In the genomic region with DNA sequence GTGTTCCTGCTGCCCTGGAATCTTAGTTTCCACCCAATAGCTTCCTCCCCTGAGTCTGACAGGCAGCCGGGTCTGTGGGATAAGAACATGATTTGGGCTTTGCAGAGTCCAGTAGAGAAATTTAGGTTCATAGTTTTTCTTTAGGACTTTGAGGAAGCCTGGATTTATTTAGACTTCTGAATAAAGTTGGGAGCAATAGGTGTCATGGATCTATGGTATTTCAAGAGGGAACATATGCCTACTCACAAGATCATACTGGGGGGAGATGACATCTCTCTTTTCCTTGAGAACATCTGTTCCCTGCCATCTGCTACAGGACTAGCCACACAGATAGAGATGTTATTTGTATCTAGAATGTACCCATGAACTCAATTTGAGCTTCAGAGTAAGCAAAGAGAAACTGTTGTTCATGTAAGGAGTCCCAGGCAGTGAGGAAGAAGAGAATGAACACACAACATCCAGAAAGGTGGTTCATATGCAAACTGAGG, we compare ENCODE assay signal across 27 mouse cellular contexts.
DNase-seq lines count a peak whose midpoint lies in the region; ATAC-seq lines count a peak whose summit lies in the region.
"Had no signal": no experiment of that assay in that cellular context is flagged by ENCODE, and none has a peak within 500 bp of the region (broad histone marks: within the 10 kb centered on the region; RNA-seq: fewer than 3 reads in every experiment).

No protein-coding gene starts in this region.

- H3K9ac ChIP-seq in forebrain, embryonic 11.5 days (ENCODE audit: low read length), result no peak overlapping the region
- H3K9ac ChIP-seq: forebrain, postnatal 0 days; heart, embryonic 12.5 days; heart, embryonic 15.5 days; hindbrain, embryonic 14.5 days had no signal

- no peaks in the 10 kb centered on the region for H3K4me1 ChIP-seq in forebrain, embryonic 11.5 days (replicated peaks; ENCODE audit: control insufficient read depth, insufficient read depth, low read length)
- H3K4me1 ChIP-seq: heart, embryonic 12.5 days; heart, embryonic 15.5 days had no signal

- H3K36me3 ChIP-seq in forebrain, embryonic 11.5 days (ENCODE audit: control insufficient read depth, insufficient read depth, low read length), result no peaks in the 10 kb centered on the region
- H3K36me3 ChIP-seq: forebrain, embryonic 10.5 days; heart, embryonic 12.5 days; heart, embryonic 15.5 days had no signal

- H3K27me3 ChIP-seq in forebrain, embryonic 11.5 days (ENCODE audit: control insufficient read depth, insufficient read depth, low read length), result no peaks in the 10 kb centered on the region
- H3K27me3 ChIP-seq: heart, embryonic 12.5 days; heart, embryonic 15.5 days had no signal

- DNase-seq in frontal cortex, postnatal 25 days (ENCODE audit: low spot score in 2 of 2), result no peak
- peak; percentile 16 for DNase-seq in heart, adult 11 months
- DNase-seq in heart, postnatal 10 days, result no peak
- peak; percentile 23 to 26 for DNase-seq in left cerebral cortex, adult 9 months (ENCODE audit: low spot score in 2 of 2)
- DNase-seq in left cerebral cortex, postnatal 36 days (ENCODE audit: low spot score in 2 of 2), result no peak
- DNase-seq in brain, adult 2 months (ENCODE audit: low read depth, low spot score), result peak; percentile 70
- DNase-seq in forebrain, embryonic 11.5 days (ENCODE audit: low spot score), result no peak
- DNase-seq: adrenal gland, adult 8-10 months; adrenal gland, postnatal 25 days; cerebellum, adult 18-20 months; cerebellum, adult 9-10 months; cerebellum, postnatal 14 days; forebrain, postnatal 0 days; gastrocnemius, adult 2 months; gastrocnemius, postnatal 14 days; heart, adult 18-20 months; heart, postnatal 14 days; heart, postnatal 4 days had no signal

- intact Hi-C loops in heart, postnatal 10 days (cut with DNase I), result no loop called here
- intact Hi-C loops in left cerebral cortex, postnatal 36 days (cut with DNase I), result no loop called here

- no peak overlapping the region for H3K4me2 ChIP-seq in forebrain, embryonic 11.5 days (ENCODE audit: low read depth, low read length, severe bottlenecking)
- H3K4me2 ChIP-seq: heart, embryonic 12.5 days; heart, embryonic 15.5 days; hindbrain, embryonic 14.5 days had no signal

- peak; percentile 92 for ATAC-seq in frontal cortex, adult (ENCODE audit: low TSS enrichment)
- ATAC-seq in forebrain, embryonic 11.5 days (replicated peaks; ENCODE audit: low FRiP score), result no peak
- ATAC-seq: activated CD4-positive, CD25-positive, alpha-beta regulatory T cell, adult 4 months; forebrain, embryonic 14.5 days; forebrain, postnatal 0 days; hindbrain, postnatal 0 days; inflammation-experienced regulatory T-cells, adult 6 months had no signal

- no peaks in the 10 kb centered on the region for H3K9me3 ChIP-seq in forebrain, embryonic 11.5 days (ENCODE audit: control insufficient read depth, low read length)
- H3K9me3 ChIP-seq: forebrain, embryonic 10.5 days; heart, embryonic 15.5 days had no signal

- 77% methylated on average over 1 of the region's 1 CpGs for WGBS in forebrain, embryonic 11.5 days

- H3K4me3 ChIP-seq in forebrain, embryonic 11.5 days (ENCODE audit: low read depth, low read length), result no peak overlapping the region
- H3K4me3 ChIP-seq: forebrain, embryonic 10.5 days; gastrocnemius, adult 2 months; heart, embryonic 12.5 days; heart, embryonic 15.5 days had no signal

- no peak overlapping the region for H3K27ac ChIP-seq in forebrain, embryonic 11.5 days (ENCODE audit: low read depth, low read length)
- H3K27ac ChIP-seq: forebrain, embryonic 10.5 days; gastrocnemius, adult 2 months; heart, embryonic 15.5 days; hindbrain, embryonic 14.5 days; hindbrain, postnatal 0 days had no signal

Comparison
In these comparisons a context has a peak if more than half of its experiments do, and no peak if none do; other contexts are left out.
1. DNase-seq: peak in heart, adult 11 months (single experiment), left cerebral cortex, adult 9 months (2 of 2) and brain, adult 2 months (single experiment); none in frontal cortex, postnatal 25 days (0 of 2), heart, postnatal 10 days (0 of 2), left cerebral cortex, postnatal 36 days (0 of 2) and forebrain, embryonic 11.5 days (single experiment).